Mouse (Mus musculus) brain, adult 2 months (tissue): Measurements from ENCODE around the gene Elovl7.

Experiments used
- DNase-seq: peaks from one replicate; pipeline ENCODE4 v3.0.0; 2011; ENCODE audit warnings: low read depth, low spot score

Elovl7 gene

DNA sequence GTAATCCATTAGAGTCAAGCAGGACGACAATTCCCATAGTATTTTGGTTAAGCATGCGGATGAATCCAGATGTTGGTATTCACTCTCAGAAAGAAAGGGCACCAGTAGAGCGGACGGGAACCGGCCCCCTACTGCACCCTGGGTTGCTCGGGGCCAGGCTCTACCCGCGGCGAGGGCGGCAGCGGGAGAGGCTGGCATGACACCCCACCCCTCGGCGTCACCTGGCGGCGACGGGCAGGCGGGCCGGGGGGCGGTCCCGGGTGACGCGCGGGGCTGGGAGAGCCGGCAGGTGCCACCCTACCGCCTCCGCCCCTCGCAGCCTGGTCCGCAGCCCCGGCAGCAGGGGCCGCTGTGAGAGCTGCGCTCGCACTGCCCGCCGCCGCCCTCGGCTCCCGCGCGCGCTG is at the start of gene Elovl7:
Gene Elovl7 (plus strand): TSS at position 324 of the 404 bp plus-strand sequence.
- peak; percentile 93 for DNase-seq

DNA sequence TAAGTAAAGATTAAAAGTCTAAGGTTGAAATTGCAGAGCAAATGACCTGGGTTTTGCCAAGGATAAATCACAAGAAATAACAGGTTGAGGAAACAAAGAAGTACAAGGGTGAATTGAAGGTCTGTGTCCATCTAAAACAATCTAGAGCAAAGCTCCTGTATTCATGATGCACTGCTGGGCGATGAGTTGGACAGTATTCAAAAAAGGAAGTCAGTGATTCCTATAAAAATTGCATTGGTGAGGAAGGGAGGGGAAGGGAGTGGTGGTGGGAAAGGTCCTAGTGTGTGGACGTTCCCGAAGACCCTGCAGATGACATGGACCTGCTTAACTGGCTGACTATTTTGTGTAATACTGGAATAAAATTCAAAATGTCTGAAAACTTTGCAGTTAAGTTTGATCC is 49.6 kb upstream of the Elovl7 start:
- peak; percentile 65 for DNase-seq

DNA sequence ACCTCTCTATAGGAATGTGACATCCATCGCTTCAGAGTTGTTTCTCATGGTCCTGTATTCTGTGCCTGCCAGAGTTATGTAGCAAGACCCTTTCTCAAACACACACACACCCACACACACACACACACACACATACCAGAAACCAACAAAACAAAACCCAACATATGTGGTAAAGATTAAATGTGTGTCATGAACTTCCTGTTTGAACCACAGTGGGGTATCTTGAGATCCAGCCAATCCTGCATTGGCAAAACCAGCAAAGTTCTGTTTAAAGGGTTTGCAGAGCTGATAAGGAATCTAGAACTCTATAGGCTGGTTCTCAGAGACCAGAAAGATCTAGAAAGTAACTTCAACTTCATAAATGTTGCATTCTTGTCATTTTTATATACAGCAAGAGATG is 44.2 kb upstream of the Elovl7 start:
- DNase-seq: no peak

DNA sequence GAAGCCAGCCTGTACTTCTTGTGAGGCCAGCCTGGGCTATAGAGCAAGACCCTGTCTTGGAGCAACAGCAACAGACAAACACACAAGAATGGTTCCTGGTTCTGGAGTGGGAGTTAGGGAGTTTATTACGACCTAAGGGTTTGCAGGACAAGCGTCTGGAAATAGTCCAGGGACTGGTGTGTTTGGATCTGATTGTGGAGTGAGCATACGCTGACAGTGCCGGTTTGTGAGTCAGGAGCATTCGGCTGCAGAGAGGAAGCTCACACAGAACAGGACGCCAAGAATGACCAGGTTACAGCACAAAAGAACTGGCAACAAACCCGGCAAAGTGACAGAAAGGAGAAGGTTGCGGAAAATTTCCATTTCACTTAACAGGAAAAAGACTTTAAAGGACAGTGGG is 43.7 kb upstream of the Elovl7 start:
- DNase-seq: peak; percentile 95

DNA sequence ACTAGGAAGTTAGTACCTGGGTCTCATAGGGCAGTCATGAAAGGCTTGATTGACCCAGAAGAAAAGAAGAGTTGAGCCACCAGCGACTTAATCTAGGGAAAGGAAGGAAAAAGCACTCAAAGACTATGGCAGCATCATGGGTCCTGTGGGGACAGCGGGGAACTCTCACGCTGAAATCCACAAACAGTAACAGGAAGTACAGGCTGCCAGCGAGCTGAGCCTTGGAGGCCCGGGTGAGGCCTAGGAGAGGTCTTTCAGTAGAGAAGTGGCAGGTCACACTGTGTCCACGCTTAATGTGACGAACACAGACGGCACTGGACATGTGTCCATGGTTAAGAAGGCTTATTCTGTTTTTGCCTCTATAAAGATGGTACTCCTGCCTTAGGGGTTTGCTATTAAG is 34.6 kb upstream of the Elovl7 start:
- no peak for DNase-seq

DNA sequence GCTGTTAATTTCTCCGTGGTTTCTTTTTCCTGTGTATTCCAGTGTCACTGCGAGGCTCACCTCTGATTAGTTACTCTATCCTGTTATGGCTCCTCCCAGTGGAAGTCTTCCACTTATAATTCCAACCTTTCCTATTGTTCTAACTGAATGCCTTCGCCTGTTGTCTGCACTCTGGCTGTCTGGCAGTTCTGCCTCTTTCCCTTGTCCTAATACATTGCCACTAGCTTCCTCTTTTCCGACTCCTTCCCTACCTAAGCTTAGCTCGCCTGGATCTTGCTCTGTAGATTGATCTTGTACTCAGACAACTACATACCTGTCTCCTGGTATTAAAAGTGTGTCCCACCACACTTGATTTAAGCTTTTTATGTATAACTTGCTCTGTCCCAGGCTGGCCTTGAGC is 33.4 kb upstream of the Elovl7 start:
- no peak for DNase-seq

DNA sequence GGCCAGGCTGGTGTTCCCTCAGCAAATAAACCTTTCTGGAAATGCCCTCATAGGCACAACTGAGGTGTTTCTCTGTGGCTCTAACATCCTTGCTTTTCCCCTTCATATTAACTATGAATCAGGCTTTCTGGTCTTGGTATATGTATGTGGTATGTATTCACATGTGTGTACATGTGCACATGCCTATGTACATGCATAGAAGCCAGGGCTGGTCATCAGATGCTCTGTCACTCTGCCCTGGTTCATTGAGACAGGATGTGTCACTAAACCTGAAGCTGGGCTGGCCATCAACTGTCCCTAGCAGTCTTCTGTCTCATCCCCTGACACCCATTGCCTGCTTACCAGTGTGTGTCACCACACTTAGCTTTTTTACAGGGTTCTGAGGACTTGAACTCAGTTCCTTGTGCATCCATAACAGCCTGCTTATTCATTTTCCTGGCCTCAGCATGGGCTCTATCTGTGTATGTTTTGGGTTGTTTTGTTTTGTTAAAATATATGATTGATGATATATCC is 29.4 kb upstream of the Elovl7 start:
- DNase-seq: no peak

DNA sequence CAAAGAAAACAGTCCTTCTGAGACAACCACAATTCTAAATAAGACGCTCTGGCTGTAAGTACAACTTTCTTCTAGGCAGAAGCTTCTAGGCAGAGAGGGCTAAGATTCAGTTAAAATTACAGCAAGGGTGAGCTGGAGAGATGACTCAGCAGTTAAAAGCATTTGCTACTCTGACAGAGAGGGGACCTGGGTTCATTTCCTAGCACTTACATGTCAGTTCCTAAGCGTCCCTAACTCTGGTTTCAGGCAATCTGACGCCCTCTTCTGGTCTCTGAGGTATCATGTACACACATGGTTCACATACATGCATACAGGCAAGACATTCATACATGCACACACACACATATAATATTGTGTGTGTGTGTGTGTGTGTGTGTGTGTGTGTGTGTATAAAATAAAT is 28.7 kb upstream of the Elovl7 start:
- DNase-seq: no peak

DNA sequence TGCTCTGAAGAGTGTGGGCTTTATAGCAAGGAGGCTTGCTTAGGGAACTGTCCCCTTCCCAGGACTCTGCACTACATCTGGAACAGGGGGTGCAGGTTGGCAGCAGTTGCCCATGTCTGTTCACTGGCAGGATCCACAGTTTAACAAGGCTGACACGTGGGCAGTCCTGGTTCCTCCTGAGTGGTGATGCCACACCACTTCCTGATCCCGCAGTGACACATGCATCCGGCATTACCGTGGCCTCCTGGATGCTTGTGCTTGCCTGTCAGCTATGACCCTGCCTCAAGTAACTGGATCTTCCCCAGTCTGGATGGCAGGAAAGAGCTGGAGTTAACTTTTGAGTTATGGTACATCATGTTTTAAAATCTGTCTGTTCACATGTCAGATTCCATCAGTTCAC is 26.2 kb upstream of the Elovl7 start:
- no peak for DNase-seq

DNA sequence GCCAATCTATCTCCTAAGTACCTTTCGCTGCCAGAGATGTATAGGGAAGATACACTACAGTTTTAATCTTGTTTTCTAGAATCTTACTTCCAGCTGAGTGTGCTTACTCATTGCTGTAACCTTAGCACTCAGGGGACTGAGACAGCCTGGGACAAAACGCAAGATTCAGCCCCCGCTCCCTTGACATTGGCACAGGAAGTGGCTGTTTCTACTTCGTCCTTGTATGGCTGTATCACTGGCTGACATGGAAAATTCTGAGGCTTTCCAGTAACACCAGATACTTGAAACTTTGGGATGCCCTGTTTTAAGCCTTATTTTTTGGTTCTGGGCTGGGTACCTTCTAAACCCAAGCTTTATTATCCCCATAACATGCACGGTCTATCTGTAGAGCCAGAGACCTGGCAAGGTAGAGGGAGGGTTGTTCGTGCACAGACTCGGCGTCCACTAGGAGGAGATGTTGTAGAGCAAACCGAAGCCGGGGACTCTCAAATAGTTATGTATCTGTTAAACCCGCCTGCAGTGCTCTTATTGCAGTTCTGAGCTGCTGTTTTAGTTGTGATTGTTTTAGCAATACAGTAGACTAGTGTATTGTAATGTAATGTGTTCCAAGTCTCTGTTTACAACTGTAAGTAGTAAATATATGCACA is 23.0 kb upstream of the Elovl7 start:
- peak; percentile 82 for DNase-seq

DNA sequence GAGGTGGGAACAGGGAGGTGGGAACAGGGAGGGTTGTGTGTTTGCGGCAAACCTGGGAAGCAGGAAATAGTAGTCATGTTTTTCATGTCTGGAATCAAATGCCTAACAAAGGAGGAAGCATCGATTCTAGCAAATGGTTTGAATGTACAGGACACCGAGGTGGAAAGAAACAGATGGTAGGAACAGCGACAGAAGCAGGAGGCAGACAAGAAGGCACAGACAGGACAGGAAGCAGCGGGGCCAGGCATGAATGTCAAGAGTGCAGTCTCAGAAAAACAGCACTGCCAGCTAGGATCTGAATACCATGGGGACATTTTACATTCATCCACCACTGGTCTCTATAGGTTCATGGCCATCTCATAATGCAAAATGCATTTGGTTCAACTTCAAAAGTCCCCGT is 18.7 kb upstream of the Elovl7 start:
- DNase-seq: peak; percentile 42

DNA sequence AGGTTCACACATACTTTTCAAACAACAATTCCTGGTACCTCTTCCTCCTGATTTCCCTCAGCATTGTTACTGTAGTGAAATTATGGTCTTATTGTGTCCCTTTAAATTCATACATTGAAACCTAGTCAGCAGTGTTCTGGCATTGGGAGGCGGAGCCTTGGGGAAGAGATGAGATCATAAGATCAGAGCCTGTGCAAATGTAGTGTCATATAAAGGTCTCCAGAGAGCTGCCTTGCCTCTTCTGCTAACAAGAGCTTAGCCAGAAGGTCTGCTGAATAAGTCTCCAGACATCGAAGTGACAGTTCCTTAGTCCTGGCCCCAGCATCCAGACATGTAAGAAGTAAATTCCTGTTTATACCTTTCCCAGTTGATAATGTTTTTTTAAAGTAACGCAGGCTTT is 9.3 kb upstream of the Elovl7 start:
- no peak for DNase-seq

DNA sequence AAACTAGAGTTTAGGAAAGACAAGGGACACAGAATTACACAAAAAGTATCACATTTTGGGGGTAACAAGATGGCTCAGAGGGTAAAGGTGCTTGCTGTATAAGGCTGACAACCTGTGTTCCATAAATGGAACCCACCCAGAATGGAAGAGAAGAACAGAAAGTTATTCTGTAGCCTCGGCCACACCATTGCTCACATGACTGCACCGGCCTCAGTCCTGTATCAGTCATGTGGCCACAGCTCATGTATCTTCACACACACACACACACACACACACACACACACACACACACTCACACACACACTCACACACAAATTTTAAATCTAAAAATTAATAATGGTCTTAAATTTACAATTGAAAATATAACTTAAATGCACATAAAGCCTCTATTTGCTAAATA is 6.8 kb upstream of the Elovl7 start:
- DNase-seq: no peak

DNA sequence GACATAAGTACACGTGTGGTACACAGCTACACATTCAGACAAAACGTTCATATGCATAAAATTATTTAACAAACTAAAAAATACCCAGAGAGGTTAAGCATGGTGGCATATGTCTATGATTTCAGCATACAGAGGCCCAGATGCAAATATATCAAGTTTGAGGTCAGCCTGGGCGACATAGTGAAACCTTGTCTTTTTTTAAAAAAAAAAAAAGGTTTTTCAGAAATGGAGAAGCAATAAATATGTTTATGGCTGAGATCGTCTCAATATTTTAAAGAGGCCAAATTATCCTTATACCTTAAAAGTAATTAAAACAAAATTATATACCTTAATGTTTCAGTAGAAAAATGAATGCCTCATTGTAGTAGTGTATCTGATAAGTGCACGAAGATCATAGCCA is 6.1 kb upstream of the Elovl7 start:
- DNase-seq: no peak

DNA sequence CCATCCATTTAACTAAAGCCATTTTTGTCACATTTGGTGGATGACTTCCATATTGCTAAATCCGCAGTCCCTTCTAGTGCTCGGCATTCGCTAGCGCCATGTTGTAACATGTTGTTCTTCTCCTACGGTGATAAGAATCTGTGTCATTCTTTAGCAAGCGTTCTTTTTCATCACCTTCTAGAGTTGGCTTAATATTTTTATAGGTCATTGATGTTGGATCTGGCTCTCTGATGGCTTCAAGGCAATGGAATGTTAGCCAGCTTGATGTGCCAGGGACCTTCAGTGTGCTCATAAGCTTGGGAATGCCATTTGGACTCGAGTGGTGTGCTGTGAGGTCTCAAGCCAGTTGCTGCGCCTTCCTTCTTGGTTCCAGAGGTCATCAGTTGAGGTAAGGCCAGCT is 3.2 kb upstream of the Elovl7 start:
- DNase-seq: no peak

DNA sequence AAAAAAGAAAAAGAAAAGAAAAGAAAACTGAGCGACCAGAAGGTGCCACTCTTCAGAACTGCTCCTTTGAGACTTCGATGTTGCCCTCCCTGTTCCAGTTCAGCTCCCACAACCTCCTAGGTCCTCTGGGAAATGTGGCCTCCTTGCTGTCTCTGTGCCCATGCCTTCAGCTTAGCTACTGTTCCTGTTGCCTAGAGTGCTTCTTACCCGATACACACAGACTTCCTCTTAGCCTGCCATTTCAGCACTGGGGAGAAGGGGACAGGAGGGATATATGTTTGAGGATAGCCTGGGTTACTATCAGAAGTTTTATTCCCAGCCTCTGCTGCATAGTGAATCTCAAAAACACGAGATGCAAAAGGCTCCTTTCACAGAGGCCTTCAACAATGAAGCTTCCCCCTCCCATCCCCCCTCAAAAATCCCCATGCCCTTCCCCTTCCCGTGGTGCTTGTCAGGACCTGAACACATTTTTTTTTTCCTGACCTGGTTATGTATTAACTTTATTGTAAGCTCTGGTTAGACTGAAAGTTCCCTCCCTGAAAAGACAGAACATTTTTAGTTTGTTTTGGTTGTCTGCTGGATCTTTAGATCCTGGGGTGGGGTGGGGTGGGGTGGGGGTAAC is 1.7 kb upstream of the Elovl7 start:
- no peak for DNase-seq

DNA sequence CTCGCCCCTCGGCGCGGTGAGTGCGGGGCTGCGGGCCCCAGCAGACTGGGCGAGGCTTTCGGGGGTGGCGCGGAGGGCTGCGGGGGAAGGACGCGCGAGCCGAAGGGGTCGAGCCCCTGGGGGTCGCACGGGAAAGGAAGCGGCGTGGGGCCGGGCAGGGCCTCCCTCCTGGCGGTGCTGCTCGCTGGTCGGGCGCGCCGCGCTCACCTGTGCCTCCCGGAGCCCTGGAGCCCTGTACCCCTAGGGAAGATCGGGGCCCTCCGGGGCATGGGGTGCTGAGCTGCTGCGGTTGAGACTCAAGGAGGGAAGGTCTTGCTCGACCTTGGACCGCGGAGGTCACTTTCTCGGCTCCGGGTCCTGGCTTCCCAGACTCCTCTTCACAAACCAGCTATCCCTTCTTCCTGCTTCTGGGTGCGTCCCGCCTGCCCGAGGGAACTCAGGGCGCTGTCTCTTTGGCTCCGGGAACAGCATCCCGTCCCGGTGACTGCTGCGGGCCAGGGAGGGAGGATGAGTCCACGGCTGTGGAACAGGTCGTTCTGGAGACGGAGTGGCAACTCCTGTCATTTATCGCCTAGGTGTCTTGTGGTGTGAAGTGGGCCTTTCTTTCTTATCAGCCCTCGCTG is 392 bp downstream of the Elovl7 start:
- DNase-seq: peak; percentile 41

DNA sequence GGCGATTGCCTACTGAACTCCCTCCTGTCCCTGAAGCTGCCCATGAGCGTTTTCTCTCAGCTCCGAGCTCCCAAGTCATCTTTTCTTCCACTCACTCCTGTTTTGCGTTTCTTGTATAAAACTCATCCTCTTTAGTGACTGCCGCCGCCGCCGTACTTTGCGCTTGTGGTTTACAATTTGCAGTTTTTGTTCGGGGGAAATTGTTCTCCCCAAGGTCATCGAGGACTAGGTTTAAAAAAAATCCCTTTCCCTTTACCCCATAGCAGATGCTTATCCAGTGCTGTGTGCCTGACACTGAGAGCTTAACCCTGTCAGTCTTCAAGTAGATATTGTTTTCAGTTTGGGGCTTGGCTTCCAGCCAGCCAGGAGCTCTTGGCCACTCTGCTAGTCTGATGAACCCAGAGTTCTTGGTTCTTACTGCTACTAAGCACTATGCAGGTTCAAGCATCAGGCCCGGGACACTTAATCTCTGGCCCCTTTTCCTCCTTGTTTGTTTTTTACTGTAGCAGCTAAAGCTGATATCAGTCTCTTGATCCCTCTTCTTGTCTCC is 1.1 kb downstream of the Elovl7 start:
- DNase-seq: no peak

DNA sequence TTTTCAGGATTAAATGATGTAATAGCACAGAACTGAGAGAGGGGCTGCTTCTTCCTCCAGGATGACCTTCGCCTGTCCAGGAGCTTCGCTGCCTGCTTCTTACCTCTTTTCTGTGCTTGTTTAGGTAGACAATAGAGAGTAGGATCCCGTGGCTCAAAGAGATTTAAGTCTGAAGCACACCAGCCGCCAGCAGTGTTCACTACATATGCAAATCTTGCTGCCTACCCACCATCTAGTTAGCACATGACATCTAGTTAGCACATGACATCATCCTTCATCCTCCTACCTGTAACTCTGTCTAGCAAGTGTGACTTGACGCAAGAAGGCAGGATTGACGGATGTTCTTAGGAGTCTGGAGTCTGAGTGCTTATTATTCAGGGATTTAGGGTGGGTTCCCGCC is 5.6 kb downstream of the Elovl7 start:
- DNase-seq: peak; percentile 20

DNA sequence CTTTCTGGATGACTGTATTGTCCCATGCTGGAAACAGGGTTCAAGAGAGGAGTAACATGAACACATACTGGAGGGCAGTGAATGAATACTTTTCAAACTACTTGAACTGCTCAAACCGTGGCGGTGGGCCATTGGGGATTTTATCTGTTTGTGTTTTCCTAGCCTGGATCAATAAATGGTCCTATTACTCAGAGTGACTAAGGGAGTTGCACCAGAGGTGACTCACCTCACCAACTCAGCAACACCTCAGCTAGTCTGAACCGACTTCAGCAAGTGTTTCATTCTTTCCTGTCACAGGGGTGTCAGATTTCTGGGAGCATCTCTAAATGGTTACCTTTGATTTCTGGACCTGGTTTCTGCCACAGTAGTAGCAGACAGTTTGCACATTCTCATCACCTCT is 15.0 kb downstream of the Elovl7 start:
- no peak for DNase-seq

DNA sequence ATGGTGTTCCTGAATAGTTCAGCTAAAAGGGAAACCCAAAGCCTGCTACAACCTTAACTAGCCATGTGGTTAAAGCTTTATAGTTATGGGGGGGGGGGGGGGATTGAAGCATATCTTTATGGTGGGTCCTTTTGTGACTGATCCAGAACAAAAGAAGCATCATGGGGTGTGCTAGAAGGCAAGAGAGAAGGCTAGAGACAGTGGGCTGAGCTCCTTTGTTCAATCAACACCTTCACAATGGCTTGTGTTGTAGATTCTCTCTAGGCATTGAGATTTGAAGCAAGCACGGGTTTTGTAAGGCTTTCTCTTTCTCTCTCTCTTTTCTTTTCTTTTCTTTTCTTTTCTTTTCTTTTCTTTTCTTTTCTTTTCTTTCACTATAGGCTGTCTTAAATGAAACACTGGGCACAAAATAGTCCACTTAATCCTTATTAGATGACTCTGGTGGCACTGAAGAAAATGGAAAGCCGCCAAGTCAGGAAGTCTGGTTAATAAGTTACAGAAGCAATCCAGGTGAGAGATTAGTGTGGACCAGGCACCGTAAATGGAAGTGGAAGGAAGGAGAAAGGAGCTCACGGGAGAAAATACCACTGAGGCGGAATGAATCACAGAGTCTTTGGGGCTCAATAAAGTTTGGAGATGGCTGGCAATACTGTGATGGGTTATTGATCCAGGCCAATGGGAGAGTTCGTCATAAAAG is 15.6 kb downstream of the Elovl7 start:
- no peak for DNase-seq

DNA sequence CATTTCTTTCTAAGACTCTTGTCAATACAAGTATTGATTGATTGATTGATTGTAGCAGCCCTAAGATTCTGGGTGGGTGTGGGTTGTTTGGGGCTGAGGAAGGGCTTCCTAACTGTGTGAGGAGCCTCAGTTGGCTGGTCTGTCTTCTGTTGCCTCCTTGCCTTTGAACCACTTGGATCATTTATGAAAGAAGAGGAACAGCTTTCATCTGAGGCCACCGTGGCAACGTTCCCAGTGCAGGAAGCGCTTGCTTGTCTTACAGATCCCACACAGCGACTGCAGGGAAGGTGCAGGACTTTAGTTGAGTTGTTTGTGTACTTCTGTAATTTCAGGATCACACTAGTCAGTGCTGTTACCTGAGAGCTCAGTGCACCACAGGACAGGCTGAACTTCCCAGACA is 25.8 kb downstream of the Elovl7 start:
- peak; percentile 69 for DNase-seq
